Mouse (Mus musculus) granulocyte monocyte progenitor cell, adult 5-6 weeks (primary cell): ENCODE data around the gene Slc22a14. TPM values are rescaled to one million over a fixed set of nuclear protein-coding genes. Genes with fewer than 3 reads are reported as not detected.

Experiments used
- ATAC-seq: replicated peaks from 2 replicates; pipeline ENCODE4 v1.8.0; 2016; ENCODE audit warnings: mild to moderate bottlenecking, moderate TSS enrichment, inconsistent platforms; ENCODE audit not compliant: poor library complexity, severe bottlenecking
- total RNA-seq, 2 experiments: library from RNA; stranded (forward) in 1 of 2; stranded (reverse) in 1 of 2; fragments of 200-712, 200-1000 nt in 1 of 2; fragments of >200 nt in 1 of 2; fragmentation: Nextera tagmentation in 1 of 2; gene quantifications; 2 replicates each; pipeline ENCODE4 v1.2.3; 2014 to 2017

Slc22a14 gene
- total RNA-seq, 2 experiments from 2014 or later, result not detected

DNA sequence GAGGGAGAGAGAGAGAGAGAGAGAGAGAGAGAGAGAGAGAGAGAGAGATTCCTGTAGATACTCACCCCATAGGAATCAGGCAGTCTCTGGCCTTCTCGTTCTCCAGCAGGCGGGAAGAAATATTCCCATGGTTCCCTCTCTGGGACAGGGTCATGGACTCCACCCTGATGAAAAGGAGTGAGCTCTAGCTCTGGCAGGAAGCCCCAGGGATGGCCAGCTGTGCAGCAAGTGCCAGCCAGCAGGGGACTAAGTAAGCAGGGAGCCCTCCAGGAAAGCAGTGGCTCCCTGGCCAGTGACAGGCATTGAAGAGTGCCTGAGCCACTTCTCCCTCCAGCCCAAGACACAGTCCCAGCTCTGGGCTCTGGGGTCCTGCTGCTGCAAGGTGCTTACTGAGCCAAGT is 213.6 kb downstream of the Slc22a14 start:
- ATAC-seq, result no peak

DNA sequence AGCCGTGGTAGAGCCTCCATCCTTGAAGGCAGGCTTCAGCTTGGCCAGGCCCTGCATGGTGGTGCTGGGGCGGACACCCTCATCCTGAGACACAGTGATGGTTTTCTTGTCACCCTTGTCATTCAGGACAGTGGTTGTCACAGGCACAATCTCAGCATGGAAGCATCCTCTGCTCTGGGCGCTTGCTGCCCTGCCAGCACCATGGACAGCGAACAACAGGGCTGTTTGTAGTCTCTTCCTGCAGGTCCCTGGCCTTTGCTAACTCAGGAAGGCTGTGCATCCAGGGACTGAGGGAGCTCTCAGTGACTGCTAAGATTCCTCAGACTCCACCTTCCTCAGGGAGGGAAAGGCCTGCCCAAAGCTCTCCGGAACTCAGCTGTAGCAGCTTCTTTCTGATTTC is 215.8 kb downstream of the Slc22a14 start:
- peak; percentile 49 for ATAC-seq

DNA sequence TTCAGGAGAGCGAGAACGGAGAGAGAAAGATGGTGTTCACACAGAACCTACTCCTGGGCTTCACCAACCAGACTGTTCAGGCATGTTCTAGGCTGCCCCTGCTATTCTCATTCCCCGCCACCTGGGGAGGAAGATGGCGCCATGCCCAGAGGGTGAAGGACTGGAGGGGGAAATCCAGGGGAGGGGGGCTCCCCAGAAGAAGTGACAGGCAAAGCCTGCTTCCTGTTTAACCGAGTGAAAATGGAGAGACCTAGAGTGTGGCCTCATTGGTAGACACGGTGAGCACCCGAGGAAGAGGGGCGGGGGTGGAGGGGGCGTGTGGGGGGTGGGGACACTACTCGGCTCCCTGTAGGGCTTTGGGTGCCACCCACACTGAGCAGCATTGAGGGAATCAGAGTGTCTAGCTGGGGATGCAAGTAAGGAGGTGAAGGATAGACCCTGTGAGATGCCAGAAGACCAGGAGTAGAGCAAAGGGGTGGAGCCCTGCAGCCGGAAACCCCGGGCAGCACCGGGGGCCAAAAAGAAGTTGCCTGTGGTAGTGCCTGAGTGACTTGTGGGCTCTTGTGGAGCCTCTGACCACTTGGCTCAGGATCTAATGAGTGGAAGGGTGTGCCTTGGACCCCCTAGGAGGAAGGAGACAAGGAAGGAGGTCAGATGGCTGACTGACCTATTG is 219.1 kb downstream of the Slc22a14 start:
- ATAC-seq, result no peak

DNA sequence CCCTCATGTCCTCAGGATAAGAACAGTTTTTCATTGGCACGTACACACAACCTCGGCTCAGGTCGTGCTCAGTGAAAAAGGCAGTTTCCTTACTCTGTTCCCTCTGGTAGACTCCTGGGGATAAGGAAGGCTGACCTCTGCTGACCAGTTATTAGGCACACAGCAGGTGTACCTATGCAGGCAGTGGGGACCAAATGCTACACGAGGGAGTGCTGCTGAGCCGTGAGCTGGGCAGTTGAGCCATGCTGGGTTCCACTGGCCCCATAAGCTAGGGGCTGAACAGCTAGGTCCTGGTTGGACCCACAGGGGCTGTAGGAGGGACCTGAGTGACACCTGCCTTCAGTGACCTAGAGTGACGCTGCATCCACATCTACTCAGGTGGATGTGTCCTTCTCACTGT is 219.7 kb downstream of the Slc22a14 start:
- ATAC-seq, result no peak

GRCm38 (mm10) chr9:119145137-119145536 is 220.2 kb downstream of the Slc22a14 start:
- ATAC-seq, result no peak

- ATAC-seq, result no peak
Observed at GRCm38 (mm10) chr9:119144696-119145095, 220.7 kb downstream of the Slc22a14 start.

DNA sequence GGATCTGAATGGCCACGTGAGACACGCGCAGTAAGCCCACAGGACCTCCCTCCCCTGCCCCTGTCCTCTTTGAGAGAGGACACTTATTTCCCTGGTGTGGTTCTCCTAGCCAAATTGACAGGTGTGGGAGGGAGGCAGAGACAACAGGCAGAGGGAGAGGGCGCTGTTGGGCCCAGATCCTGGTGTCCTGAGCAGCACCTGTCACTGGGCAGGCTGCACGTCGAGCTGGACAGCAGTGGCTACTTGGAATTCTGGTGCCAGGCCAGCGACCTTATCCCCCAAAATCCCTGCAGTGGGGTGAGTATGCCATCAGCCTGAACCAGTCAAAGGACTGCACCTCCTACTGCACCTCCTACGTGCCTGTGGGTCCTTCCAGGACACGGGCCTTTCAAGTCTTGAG is 222.0 kb downstream of the Slc22a14 start:
- no peak for ATAC-seq

DNA sequence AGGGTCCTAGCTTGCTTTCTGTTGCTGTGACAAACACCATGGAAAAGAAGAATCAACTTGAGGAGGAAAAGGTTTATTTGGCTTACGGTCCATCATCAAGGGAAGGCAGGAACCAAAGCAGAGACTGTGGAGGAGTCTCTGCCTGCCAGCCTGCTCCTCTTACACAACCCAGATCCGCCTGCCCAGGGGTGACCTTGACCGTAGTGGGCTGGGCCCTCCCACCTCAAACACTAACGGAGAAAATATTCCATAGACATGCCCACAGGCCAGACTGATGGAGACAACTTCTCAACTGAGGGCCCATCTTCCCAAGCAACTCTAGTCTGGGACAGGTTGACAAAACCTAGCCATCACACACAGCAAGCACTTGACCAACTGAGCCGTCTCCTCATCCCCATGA is 223.3 kb downstream of the Slc22a14 start:
- no peak for ATAC-seq

DNA sequence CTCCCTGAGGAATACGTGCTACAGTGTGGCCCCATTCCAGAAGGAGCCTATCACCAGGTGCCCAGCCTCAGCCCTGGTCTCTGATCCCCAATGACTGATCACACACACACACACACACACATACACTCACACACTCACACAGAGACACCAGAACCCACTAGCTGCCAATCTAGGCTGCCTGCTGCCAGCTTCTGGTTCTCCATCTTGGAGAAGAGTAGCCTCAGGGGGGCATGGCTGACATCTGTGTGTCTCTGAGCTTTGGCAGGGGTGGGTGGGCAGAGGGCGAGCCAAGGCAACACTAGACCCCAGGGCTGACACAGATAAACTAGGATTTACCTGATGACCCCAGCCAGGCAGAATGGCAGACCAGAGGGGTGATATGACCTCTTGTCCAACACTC is 226.5 kb downstream of the Slc22a14 start:
- no peak for ATAC-seq

DNA sequence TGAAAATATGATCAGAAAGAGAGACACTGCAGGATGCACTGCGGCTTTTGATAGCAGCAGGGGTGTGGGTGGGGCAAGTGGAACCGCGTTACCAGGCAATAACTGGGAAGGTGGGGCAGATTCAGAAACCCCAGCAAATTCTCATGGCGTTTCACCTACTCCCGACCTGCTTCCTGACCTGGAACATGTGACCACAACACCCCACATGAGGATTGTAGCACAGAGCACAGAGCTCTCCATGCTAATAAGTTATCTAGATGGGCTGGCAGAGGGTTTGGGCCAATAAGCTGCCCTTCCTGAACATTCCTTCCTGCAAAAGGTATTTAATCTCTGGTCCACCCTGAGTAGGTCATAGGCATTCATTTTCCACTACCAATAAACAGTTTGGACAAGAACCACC is 234.7 kb downstream of the Slc22a14 start:
- no peak for ATAC-seq

DNA sequence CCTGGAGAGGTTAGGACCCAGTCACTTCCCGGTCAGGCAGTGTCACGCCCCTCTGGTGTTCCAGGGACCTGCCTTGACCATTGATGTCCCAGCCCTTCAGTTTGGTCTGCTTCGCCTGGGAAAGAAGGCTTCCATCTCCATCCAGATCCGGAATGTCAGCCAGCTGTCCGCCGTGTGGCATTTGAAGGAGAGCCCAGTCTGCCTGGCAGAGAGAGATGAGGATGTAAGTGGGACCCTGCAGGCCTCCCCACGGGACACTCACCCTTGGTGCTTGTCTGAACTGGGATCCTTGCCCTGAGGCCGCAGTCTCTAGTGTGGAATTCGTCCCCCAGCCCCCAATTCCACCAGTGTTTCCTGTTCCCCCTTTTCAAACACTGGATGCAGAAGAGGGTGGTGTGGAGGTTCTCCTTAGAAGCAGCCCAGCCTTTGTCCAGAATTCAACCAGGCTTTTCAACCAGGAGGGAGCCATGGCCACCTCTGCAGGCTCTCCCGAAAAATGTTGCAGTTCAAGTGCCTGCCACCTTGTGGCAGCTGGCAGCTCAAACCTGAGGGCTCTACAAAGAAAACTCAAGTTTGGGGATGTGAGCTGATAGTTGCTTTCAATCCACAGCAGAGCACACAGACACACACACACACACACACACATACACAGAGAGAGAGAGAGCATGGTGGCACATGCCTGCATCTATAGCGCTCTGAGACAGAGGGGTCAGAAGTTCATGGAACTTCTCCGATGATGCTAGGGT is 236.7 kb downstream of the Slc22a14 start:
- ATAC-seq, result no peak

DNA sequence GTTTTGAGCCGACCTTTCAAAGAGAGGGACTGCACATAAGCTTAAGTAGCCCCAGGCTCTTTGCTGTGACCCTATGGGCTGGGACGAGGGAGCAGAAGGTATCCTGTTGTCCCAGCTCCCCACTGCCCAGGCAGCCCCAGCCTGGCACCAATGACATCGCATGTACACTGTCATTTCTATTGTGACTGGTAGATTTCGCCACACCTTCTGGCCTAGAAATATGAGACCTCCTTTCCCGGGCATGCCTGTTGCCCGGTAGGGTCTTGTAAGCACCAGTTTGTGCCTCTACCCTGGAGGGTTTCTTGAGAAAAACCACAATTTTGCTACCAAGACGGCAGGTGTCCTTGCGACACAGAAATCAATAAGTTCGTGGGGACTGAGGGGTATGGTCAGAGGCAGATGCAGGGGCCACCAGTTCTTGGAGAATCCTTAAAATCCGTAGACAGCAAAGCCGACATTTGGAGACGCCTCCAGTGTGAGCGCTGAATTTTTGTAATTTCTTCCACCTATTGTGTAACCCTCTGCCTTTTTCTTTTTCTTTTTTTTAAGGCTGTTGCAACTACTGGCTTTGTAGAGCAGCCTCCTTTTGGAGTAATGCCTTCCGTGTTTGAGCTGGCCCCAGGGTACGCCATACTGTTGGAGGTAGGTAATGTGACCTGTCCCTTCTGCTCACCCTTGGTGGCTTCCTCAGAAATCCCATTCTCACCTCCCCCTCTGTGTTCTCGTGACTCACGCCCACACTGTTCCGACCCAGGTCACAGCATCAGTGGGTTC is 242.6 kb downstream of the Slc22a14 start:
- peak; percentile 79 for ATAC-seq

- ATAC-seq, result no peak
Observed at GRCm38 (mm10) chr9:119120168-119120560, 245.2 kb downstream of the Slc22a14 start.

Other genes starting within 250 kb of the Slc22a14 start
- gene Acaa1b, start 208.5 kb downstream of the Slc22a14 start, total RNA-seq (2014; fragmentation: Nextera tagmentation), result not detected in 2 replicates
- not detected in 2 replicates for gene Acaa1b, start 208.5 kb downstream of the Slc22a14 start, total RNA-seq (2017)
- gene Gm47289, start 206.4 kb downstream of the Slc22a14 start, total RNA-seq (2014; fragmentation: Nextera tagmentation), result not detected in 2 replicates
- gene Gm47289, start 206.4 kb downstream of the Slc22a14 start, total RNA-seq (2017), result not detected in 2 replicates
- gene Slc22a13, start 156.5 kb downstream of the Slc22a14 start, total RNA-seq (2014; fragmentation: Nextera tagmentation), result not detected in 2 replicates
- gene Slc22a13, start 156.5 kb downstream of the Slc22a14 start, total RNA-seq (2017), result not detected in 2 replicates
- gene Oxsr1, start 43.1 kb downstream of the Slc22a14 start, total RNA-seq (2014; fragmentation: Nextera tagmentation), result 27.5 and 28.0 TPM in 2 replicates
- 28.7 and 30.5 TPM in 2 replicates for gene Oxsr1, start 43.1 kb downstream of the Slc22a14 start, total RNA-seq (2017)
- 26.4 and 40.6 TPM in 2 replicates for gene Acaa1a, start 25.9 kb downstream of the Slc22a14 start, total RNA-seq (2014; fragmentation: Nextera tagmentation)
- gene Acaa1a, start 25.9 kb downstream of the Slc22a14 start, total RNA-seq (2017), result 21.2 and 26.2 TPM in 2 replicates
- gene Myd88, start 24.1 kb downstream of the Slc22a14 start, total RNA-seq (2014; fragmentation: Nextera tagmentation), result 31.1 and 47.6 TPM in 2 replicates
- 16.4 and 24.2 TPM in 2 replicates for gene Myd88, start 24.1 kb downstream of the Slc22a14 start, total RNA-seq (2017)
- gene Xylb, start 8.2 kb downstream of the Slc22a14 start, total RNA-seq (2014; fragmentation: Nextera tagmentation), result 4.4 and 7.4 TPM in 2 replicates
- gene Xylb, start 8.2 kb downstream of the Slc22a14 start, total RNA-seq (2017), result 2.8 and 4.1 TPM in 2 replicates
- 2.0 and 2.9 TPM in 2 replicates for gene Acvr2b, start 36.6 kb upstream of the Slc22a14 start, total RNA-seq (2014; fragmentation: Nextera tagmentation)
- gene Acvr2b, start 36.6 kb upstream of the Slc22a14 start, total RNA-seq (2017), result 0.36 and 0.65 TPM in 2 replicates
- 10.4 and 17.7 TPM in 2 replicates for gene Exog, start 79.4 kb upstream of the Slc22a14 start, total RNA-seq (2014; fragmentation: Nextera tagmentation)
- 4.2 and 4.6 TPM in 2 replicates for gene Exog, start 79.4 kb upstream of the Slc22a14 start, total RNA-seq (2017)
- not detected in 2 replicates for gene Scn5a, start 213.5 kb upstream of the Slc22a14 start, total RNA-seq (2014; fragmentation: Nextera tagmentation)
- gene Scn5a, start 213.5 kb upstream of the Slc22a14 start, total RNA-seq (2017), result not detected in 2 replicates